Mouse (Mus musculus): Measurements from ENCODE around the gene Hmgb1. TPM values are rescaled to one million over a fixed set of nuclear protein-coding genes. Genes with fewer than 3 reads are reported as not detected.
"Not testable (repeated sequence)": the region's sequence is repeated elsewhere in the genome, so short reads cannot be mapped to it uniquely, and the experiment has no call there.

Gene Hmgb1
- total RNA-seq, 1 experiment from 2014 or later, result 623 TPM

GRCm38 (mm10) chr5:149159021-149159420, 25.3 kb downstream of the Hmgb1 start:
- ATAC-seq (replicated peaks; ENCODE audit: insufficient number of reproducible peaks, low FRiP score, low TSS enrichment, poor library complexity, severe bottlenecking), result no peak

GRCm38 (mm10) chr5:149156886-149157563, 27.3 kb downstream of the Hmgb1 start:
- no peak for ATAC-seq (replicated peaks; ENCODE audit: insufficient number of reproducible peaks, low FRiP score, low TSS enrichment, poor library complexity, severe bottlenecking)

- ATAC-seq (replicated peaks; ENCODE audit: insufficient number of reproducible peaks, low FRiP score, low TSS enrichment, poor library complexity, severe bottlenecking), result no peak
These were observed 31.5 kb downstream of the Hmgb1 start for GRCm38 (mm10) chr5:149152774-149153155.

GRCm38 (mm10) chr5:149152063-149152773, 32.1 kb downstream of the Hmgb1 start:
- ATAC-seq (replicated peaks; ENCODE audit: insufficient number of reproducible peaks, low FRiP score, low TSS enrichment, poor library complexity, severe bottlenecking), result no peak

GRCm38 (mm10) chr5:149150882-149151281, 33.4 kb downstream of the Hmgb1 start:
- ATAC-seq (replicated peaks; ENCODE audit: insufficient number of reproducible peaks, low FRiP score, low TSS enrichment, poor library complexity, severe bottlenecking), result no peak

- ATAC-seq (replicated peaks; ENCODE audit: insufficient number of reproducible peaks, low FRiP score, low TSS enrichment, poor library complexity, severe bottlenecking), result no peak
These were observed 36.8 kb downstream of the Hmgb1 start for GRCm38 (mm10) chr5:149147386-149148000.

GRCm38 (mm10) chr5:149146691-149147090, 37.6 kb downstream of the Hmgb1 start:
- no peak for ATAC-seq (replicated peaks; ENCODE audit: insufficient number of reproducible peaks, low FRiP score, low TSS enrichment, poor library complexity, severe bottlenecking)

GRCm38 (mm10) chr5:149143766-149144375, 40.4 kb downstream of the Hmgb1 start:
- no peak for ATAC-seq (replicated peaks; ENCODE audit: insufficient number of reproducible peaks, low FRiP score, low TSS enrichment, poor library complexity, severe bottlenecking)

GRCm38 (mm10) chr5:149141155-149141554, 43.1 kb downstream of the Hmgb1 start:
- not testable (repeated sequence) for ATAC-seq (replicated peaks; ENCODE audit: insufficient number of reproducible peaks, low FRiP score, low TSS enrichment, poor library complexity, severe bottlenecking)

- ATAC-seq (replicated peaks; ENCODE audit: insufficient number of reproducible peaks, low FRiP score, low TSS enrichment, poor library complexity, severe bottlenecking), result no peak
These were observed 44.0 kb downstream of the Hmgb1 start for GRCm38 (mm10) chr5:149140336-149140735.

GRCm38 (mm10) chr5:149138087-149138486, 46.2 kb downstream of the Hmgb1 start:
- not testable (repeated sequence) for ATAC-seq (replicated peaks; ENCODE audit: insufficient number of reproducible peaks, low FRiP score, low TSS enrichment, poor library complexity, severe bottlenecking)

GRCm38 (mm10) chr5:149137447-149137846, 46.8 kb downstream of the Hmgb1 start:
- ATAC-seq (replicated peaks; ENCODE audit: insufficient number of reproducible peaks, low FRiP score, low TSS enrichment, poor library complexity, severe bottlenecking), result no peak

GRCm38 (mm10) chr5:149136933-149137365, 47.3 kb downstream of the Hmgb1 start:
- ATAC-seq (replicated peaks; ENCODE audit: insufficient number of reproducible peaks, low FRiP score, low TSS enrichment, poor library complexity, severe bottlenecking), result no peak

GRCm38 (mm10) chr5:149135455-149136354, 48.6 kb downstream of the Hmgb1 start:
- no peak for ATAC-seq (replicated peaks; ENCODE audit: insufficient number of reproducible peaks, low FRiP score, low TSS enrichment, poor library complexity, severe bottlenecking)

- ATAC-seq (replicated peaks; ENCODE audit: insufficient number of reproducible peaks, low FRiP score, low TSS enrichment, poor library complexity, severe bottlenecking), result no peak
These were observed 49.4 kb downstream of the Hmgb1 start for GRCm38 (mm10) chr5:149134751-149135454.

- ATAC-seq (replicated peaks; ENCODE audit: insufficient number of reproducible peaks, low FRiP score, low TSS enrichment, poor library complexity, severe bottlenecking), result no peak
These were observed 55.8 kb downstream of the Hmgb1 start for GRCm38 (mm10) chr5:149128473-149128872.

GRCm38 (mm10) chr5:149123795-149124194, 60.5 kb downstream of the Hmgb1 start:
- no peak for ATAC-seq (replicated peaks; ENCODE audit: insufficient number of reproducible peaks, low FRiP score, low TSS enrichment, poor library complexity, severe bottlenecking)

- ATAC-seq (replicated peaks; ENCODE audit: insufficient number of reproducible peaks, low FRiP score, low TSS enrichment, poor library complexity, severe bottlenecking), result no peak
These were observed 64.9 kb downstream of the Hmgb1 start for GRCm38 (mm10) chr5:149119341-149119881.

Measured in monocyte, adult 5-6 weeks (primary cell).